Mouse (Mus musculus) bone marrow, adult 2 months (tissue): ENCODE results near the gene Emp2. TPM values are rescaled to one million over a fixed set of nuclear protein-coding genes. Genes with fewer than 3 reads are reported as not detected.
"Not testable (repeated sequence)": the region's sequence is repeated elsewhere in the genome, so short reads cannot be mapped to it uniquely, and the experiment has no call there.

Experiments
- H3K27ac ChIP-seq: fragments of 200-500 bp; 2 replicates; pipeline ENCODE4 v1.5.1; 2012; ENCODE audit warnings: low read depth, mild to moderate bottlenecking, control low read depth, inconsistent platforms, low read length; ENCODE audit not compliant: control insufficient read depth, poor library complexity, insufficient read depth
- H3K4me1 ChIP-seq: fragments of 200-500 bp; 2 replicates; pipeline ENCODE4 v1.6.1; 2011; ENCODE audit warnings: low read length; ENCODE audit not compliant: control insufficient read depth, insufficient read depth
- H3K4me3 ChIP-seq: fragments of 200-500 bp; replicated peaks from 2 replicates; pipeline ENCODE3; 2011; ENCODE audit warnings: mild to moderate bottlenecking, low read depth, low read length, control low read depth; ENCODE audit not compliant: control insufficient read depth
- CTCF ChIP-seq: fragments of 200-500 bp; IDR thresholded peaks from 2 replicates; pipeline ENCODE4 v1.5.1; 2011; ENCODE audit warnings: low read length, control low read depth; ENCODE audit not compliant: control insufficient read depth, insufficient read depth
- POLR2A ChIP-seq: fragments of 200-500 bp; IDR thresholded peaks from 2 replicates; pipeline ENCODE4 v1.6.1; 2011; ENCODE audit warnings: low read depth, mild to moderate bottlenecking, control low read depth, low read length, borderline replicate concordance; ENCODE audit not compliant: control insufficient read depth
- WGBS: fragments of 180-500 bp; shearing (Covaris S2); methylation state at CpG from one replicate; pipeline ENCODE4 v1.1.7; 2018; 5-methylcytosine and 5-hydroxymethylcytosine counted together
- polyA plus RNA-seq: library from polyadenylated mRNA; stranded (reverse); fragments of >200 nt; gene quantifications from 2 replicates; pipeline ENCODE4 v1.2.4, GENCODE M21; 2011; ENCODE audit warnings: low replicate concordance; ENCODE audit not compliant: missing spikeins, insufficient read depth, insufficient read length

The Emp2 gene
- polyA plus RNA-seq, 1 experiment, result 1.6 TPM

GRCm38 (mm10) chr16:10288115-10288514 is 25.7 kb downstream of the Emp2 start:
- no peaks in the 10 kb centered on the region; the same call in 1 of the 2 replicates for H3K4me1 ChIP-seq
- no peak overlapping the region for H3K27ac ChIP-seq
- TF ChIP-seq CTCF (no peak), POLR2A (no peak)
- no peak overlapping the region for H3K4me3 ChIP-seq
- WGBS, result 76% methylated on average over 6 of the region's 6 CpGs

- no peak for TF ChIP-seq CTCF
- TF ChIP-seq POLR2A, result no peak
- Histone ChIP-seq H3K4me3 (no peak overlapping the region), H3K27ac (no peak overlapping the region), H3K4me1 (no peaks in the 10 kb centered on the region; the same call in 1 of the 2 replicates)
- 21% methylated on average over 9 of the region's 9 CpGs for WGBS
These were observed 27.1 kb downstream of the Emp2 start for GRCm38 (mm10) chr16:10286513-10287268.

- TF ChIP-seq CTCF (no peak), POLR2A (no peak)
- 81% methylated on average over 3 of the region's 3 CpGs for WGBS
These were observed 31.9 kb downstream of the Emp2 start for GRCm38 (mm10) chr16:10281890-10282289.

GRCm38 (mm10) chr16:10280286-10280951 is 33.3 kb downstream of the Emp2 start:
- no peak overlapping the region for H3K4me3 ChIP-seq
- WGBS, result 41% methylated on average over 12 of the region's 12 CpGs
- H3K27ac ChIP-seq, result no peak overlapping the region
- TF ChIP-seq POLR2A (no peak), CTCF (peak; percentile 60)
- H3K4me1 ChIP-seq, result no peaks in the 10 kb centered on the region

More at GRCm38 (mm10) chr16:10281890-10282289, 31.9 kb downstream of the Emp2 start:
- Histone ChIP-seq H3K27ac (no peak overlapping the region), H3K4me1 (no peaks in the 10 kb centered on the region; the same call in 1 of the 2 replicates), H3K4me3 (no peak overlapping the region)

- H3K4me1 ChIP-seq, H3K4me3 ChIP-seq, H3K27ac ChIP-seq: not testable (repeated sequence)
- WGBS, result 71% methylated on average over 5 of the region's 5 CpGs
These were observed 37.0 kb downstream of the Emp2 start for GRCm38 (mm10) chr16:10276778-10277177.

- H3K27ac ChIP-seq, result no peak overlapping the region
- 64% methylated on average over 4 of the region's 4 CpGs for WGBS
- no peaks in the 10 kb centered on the region for H3K4me1 ChIP-seq
- TF ChIP-seq CTCF (peak; percentile 30; the same call in 1 of the 2 replicates), POLR2A (no peak)
- no peak overlapping the region for H3K4me3 ChIP-seq
These were observed 39.3 kb downstream of the Emp2 start for GRCm38 (mm10) chr16:10274465-10274864.

- 8% methylated on average over 3 of the region's 3 CpGs for WGBS
- no peak overlapping the region for H3K27ac ChIP-seq
- no peak overlapping the region for H3K4me3 ChIP-seq
- H3K4me1 ChIP-seq, result no peaks in the 10 kb centered on the region
- no peak for TF ChIP-seq CTCF
- TF ChIP-seq POLR2A, result no peak
These were observed 41.5 kb downstream of the Emp2 start for GRCm38 (mm10) chr16:10272256-10272655.

GRCm38 (mm10) chr16:10253993-10254392 is 59.8 kb downstream of the Emp2 start:
- Histone ChIP-seq H3K4me3 (no peak overlapping the region), H3K4me1 (no peaks in the 10 kb centered on the region), H3K27ac (no peak overlapping the region)
- WGBS, result 61% methylated on average over 1 of the region's 1 CpGs
- TF ChIP-seq POLR2A, result no peak
- TF ChIP-seq CTCF, result no peak
